Mouse (Mus musculus) testis, adult 2 months (tissue): Measurements from ENCODE around the gene Nat14.

Experiments used
- CTCF ChIP-seq: fragments of 200-500 bp; IDR thresholded peaks from 2 replicates; pipeline ENCODE4 v1.5.1; 2012; ENCODE audit warnings: low read depth, mild to moderate bottlenecking, inconsistent platforms, low read length, moderate library complexity; ENCODE audit not compliant: control insufficient read depth, insufficient read depth, insufficient replicate concordance
- POLR2A ChIP-seq: fragments of 200-500 bp; IDR thresholded peaks from 2 replicates; pipeline ENCODE4 v1.6.1; 2012; ENCODE audit warnings: low read depth, mild to moderate bottlenecking, inconsistent platforms, low read length, moderate library complexity; ENCODE audit not compliant: control insufficient read depth

DNA sequence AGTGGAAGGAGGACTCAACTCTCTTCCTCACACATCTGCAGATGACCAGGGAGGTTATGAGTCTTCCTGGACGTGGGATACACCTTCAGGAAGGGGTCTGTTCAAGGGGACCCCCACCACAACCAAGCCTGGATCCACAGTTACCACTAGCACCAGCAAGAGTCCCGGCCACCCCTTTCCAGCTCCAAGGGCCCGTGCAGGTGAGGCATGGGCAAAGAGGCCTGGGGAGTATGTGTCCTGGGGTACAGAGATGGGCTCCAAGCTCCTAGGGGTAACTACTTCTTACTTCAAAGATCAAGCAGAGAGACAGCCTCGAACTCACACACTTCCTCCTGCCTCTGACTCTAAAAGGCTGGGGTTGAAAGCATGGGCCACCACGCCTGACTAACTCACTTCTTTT, 20.8 kb downstream of the Nat14 start:
- no peak for TF ChIP-seq CTCF
- TF ChIP-seq POLR2A, result no peak
